Mouse (Mus musculus) midbrain, postnatal 0 days (tissue): ENCODE measurements at regions not wholly inside any gene's neighbourhood (a gene's known extent, or its start where the extent isn't known, plus 50 kb on each side); places are given as distances from the start of the nearest gene placed in this dataset.
A peak's percentile ranks its signal among the peaks of the same experiment; 100 is the strongest.

Experiments used
- ATAC-seq: fragments of 200-750 bp; cut with Nextera tagmentation; 2 replicates; pipeline ENCODE4 v1.8.0; 2017; ENCODE audit warnings: moderate number of reproducible peaks, mild to moderate bottlenecking, moderate TSS enrichment, moderate library complexity; ENCODE audit not compliant: low FRiP score
- DNase-seq: peaks from one replicate; pipeline ENCODE4 v3.0.0-alpha.2; 2015; ENCODE audit warnings: low spot score
- H3K27ac ChIP-seq: fragments of 300-500 bp; sonication (generic); 2 replicates; pipeline ENCODE4 v1.5.1; 2014; ENCODE audit warnings: low read depth, mild to moderate bottlenecking, low read length, mixed read lengths
- H3K27me3 ChIP-seq: fragments of 300-500 bp; sonication (generic); 2 replicates; pipeline ENCODE4 v1.6.1; 2014; ENCODE audit warnings: low read length, control low read depth, mixed read lengths; ENCODE audit not compliant: insufficient read depth
- H3K36me3 ChIP-seq: fragments of 300-500 bp; sonication (generic); 2 replicates; pipeline ENCODE4 v1.6.1; 2014; ENCODE audit warnings: low read length, control low read depth, mixed read lengths; ENCODE audit not compliant: insufficient read depth
- H3K4me1 ChIP-seq: fragments of 300-500 bp; sonication (generic); 2 replicates; pipeline ENCODE4 v1.6.1; 2014; ENCODE audit warnings: mild to moderate bottlenecking, control low read depth, antibody characterized with exemption, low read length, mixed read lengths; ENCODE audit not compliant: insufficient read depth
- H3K4me2 ChIP-seq: fragments of 300-500 bp; sonication (generic); 2 replicates; pipeline ENCODE4 v1.6.1; 2014; ENCODE audit warnings: low read depth, mild to moderate bottlenecking, low read length, mixed read lengths; ENCODE audit not compliant: poor library complexity, severe bottlenecking
- H3K4me3 ChIP-seq: fragments of 300-500 bp; sonication (generic); 2 replicates; pipeline ENCODE4 v1.5.1; 2014; ENCODE audit warnings: low read depth, mild to moderate bottlenecking, low read length, moderate library complexity
- H3K9ac ChIP-seq: fragments of 300-500 bp; sonication (generic); replicated peaks from 2 replicates; pipeline ENCODE4 v1.6.1; 2014; ENCODE audit warnings: mild to moderate bottlenecking, low read length, moderate library complexity, mixed read lengths; ENCODE audit not compliant: poor library complexity, severe bottlenecking
- H3K9me3 ChIP-seq: fragments of 300-500 bp; sonication (generic); 2 replicates; pipeline ENCODE4 v1.6.1; 2016; ENCODE audit warnings: low read length, control low read depth
- CTCF ChIP-seq: IDR thresholded peaks from 2 replicates; pipeline ENCODE4 v1.5.1; 2016; ENCODE audit warnings: antibody characterized with exemption, mild to moderate bottlenecking
- WGBS: fragments of 180-500 bp; shearing (Covaris S2); extraction: QIAGEN DNeasy Blood & Tissue Kit; methylation state at CpG from one replicate; pipeline ENCODE4 v1.1.7; 2014; 5-methylcytosine and 5-hydroxymethylcytosine counted together

DNA sequence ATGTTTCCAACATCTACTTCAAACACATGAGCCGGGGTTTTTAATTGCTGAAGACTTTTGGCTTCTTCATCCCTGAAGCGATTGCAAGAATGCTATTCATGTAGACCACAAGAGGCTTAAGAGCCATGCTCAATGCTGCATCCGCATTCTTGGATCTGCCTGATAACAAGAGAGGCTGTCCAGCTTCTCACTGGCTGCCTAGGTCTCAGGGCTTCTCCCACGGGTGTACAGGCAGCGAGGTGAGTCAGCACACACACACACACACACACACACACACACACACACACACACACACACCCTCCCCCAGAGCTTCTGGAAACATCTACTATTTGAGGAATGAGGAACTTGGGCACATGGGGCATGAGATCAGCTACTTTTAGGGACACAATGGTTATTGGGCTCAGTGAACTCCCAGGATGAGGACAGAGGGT is 261.1 kb downstream of the Tgfb2 start:
- Histone ChIP-seq H3K9ac (no peak overlapping the region), H3K36me3 (no peaks in the 10 kb centered on the region), H3K4me2 (no peak overlapping the region), H3K4me1 (no peaks in the 10 kb centered on the region), H3K9me3 (no peaks in the 10 kb centered on the region), H3K27ac (no peak overlapping the region), H3K27me3 (no peaks in the 10 kb centered on the region), H3K4me3 (no peak overlapping the region)
- ATAC-seq (no peak), DNase-seq (no peak)
- 63% methylated on average over 5 of the region's 5 CpGs for WGBS
- TF ChIP-seq CTCF = no peak

DNA sequence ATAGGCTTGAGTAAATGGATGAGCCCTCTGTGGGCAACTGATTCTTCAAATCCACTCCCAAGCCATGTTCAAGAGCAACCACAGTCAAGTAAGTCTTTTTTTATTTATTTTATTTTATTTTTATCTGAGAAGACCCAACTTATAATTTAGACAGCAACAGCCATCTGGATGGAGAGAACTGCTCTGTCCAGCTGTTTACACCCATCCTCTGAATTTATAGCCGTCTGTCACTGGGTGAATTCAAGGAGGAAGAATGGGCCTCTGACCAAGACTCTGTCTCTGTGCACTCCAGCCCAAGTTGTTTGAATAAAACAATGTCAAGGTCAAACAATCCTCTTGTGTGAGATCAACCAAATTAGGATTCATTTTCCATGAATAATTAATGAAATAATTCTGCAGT is 263.6 kb downstream of the Tgfb2 start:
- Histone ChIP-seq H3K9me3 (no peaks in the 10 kb centered on the region), H3K36me3 (no peaks in the 10 kb centered on the region), H3K4me3 (no peak overlapping the region), H3K4me2 (no peak overlapping the region), H3K4me1 (no peaks in the 10 kb centered on the region), H3K27ac (no peak overlapping the region), H3K9ac (no peak overlapping the region), H3K27me3 (no peaks in the 10 kb centered on the region)
- DNase-seq (no peak), ATAC-seq (no peak)
- no peak for TF ChIP-seq CTCF
- WGBS = 71% methylated on average over 1 of the region's 1 CpGs

DNA sequence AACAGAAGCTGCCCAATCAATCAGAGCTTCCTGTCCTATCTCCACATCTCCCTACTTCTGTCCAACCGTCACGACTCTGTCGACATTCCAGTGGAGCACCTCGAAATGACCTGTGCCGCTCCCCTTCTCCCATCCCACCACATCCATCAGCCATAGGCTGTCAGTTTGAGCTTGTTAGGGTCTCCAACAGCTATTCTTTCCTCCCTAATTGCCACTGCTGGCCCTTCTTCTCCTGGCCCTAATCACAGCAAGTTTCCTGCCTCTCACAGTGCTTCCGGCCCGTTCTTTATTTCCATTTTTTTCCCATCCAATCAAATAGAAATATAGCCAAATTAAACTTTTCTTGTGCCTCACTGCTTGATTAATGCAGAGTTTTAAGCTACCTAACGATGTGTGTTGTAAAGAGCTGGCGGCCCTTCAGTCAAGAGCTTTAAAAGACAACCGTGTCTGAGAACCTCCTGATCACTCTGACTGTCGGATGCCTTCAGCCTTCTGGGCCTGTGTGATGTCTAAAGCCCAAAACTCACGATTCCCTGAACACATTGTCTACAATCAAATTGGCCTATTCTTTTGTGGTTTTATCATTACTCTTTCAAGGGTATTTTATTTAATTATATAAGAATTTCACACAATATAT is 270.3 kb downstream of the Tgfb2 start:
- no peak overlapping the region for H3K9ac ChIP-seq
- H3K4me2 ChIP-seq = no peak overlapping the region
- H3K36me3 ChIP-seq = no peaks in the 10 kb centered on the region
- no peaks in the 10 kb centered on the region; the same call in 1 of the 2 replicates for H3K4me1 ChIP-seq
- DNase-seq = no peak
- 54% methylated on average over 12 of the region's 12 CpGs for WGBS
- H3K27ac ChIP-seq = no peak overlapping the region
- no peaks in the 10 kb centered on the region for H3K9me3 ChIP-seq
- H3K4me3 ChIP-seq = no peak overlapping the region
- no peak for ATAC-seq
- TF ChIP-seq CTCF = no peak
- no peaks in the 10 kb centered on the region for H3K27me3 ChIP-seq

- no peak overlapping the region for H3K4me3 ChIP-seq
- H3K9me3 ChIP-seq = no peaks in the 10 kb centered on the region
- no peaks in the 10 kb centered on the region; the same call in 1 of the 2 replicates for H3K4me1 ChIP-seq
- no peaks in the 10 kb centered on the region for H3K27me3 ChIP-seq
- ATAC-seq (no peak), DNase-seq (no peak)
- no peaks in the 10 kb centered on the region for H3K36me3 ChIP-seq
- 60% methylated on average over 9 of the region's 9 CpGs for WGBS
- no peak overlapping the region for H3K4me2 ChIP-seq
- H3K27ac ChIP-seq = no peak overlapping the region
- no peak for TF ChIP-seq CTCF
- no peak overlapping the region for H3K9ac ChIP-seq
These were observed 271.0 kb downstream of the Tgfb2 start for GRCm38 (mm10) chr1:186434782-186435181.

- WGBS = 51% methylated on average over 2 of the region's 2 CpGs
- DNase-seq = no peak
- Histone ChIP-seq H3K9ac (no peak overlapping the region), H3K9me3 (no peaks in the 10 kb centered on the region), H3K4me3 (no peak overlapping the region), H3K4me2 (no peak overlapping the region), H3K4me1 (no peaks in the 10 kb centered on the region; the same call in 1 of the 2 replicates), H3K36me3 (no peaks in the 10 kb centered on the region), H3K27ac (0 out of 2 replicates have a peak overlapping the region, but pooled peaks have one; percentile 26), H3K27me3 (no peaks in the 10 kb centered on the region)
- no peak for ATAC-seq
- TF ChIP-seq CTCF = no peak
These were observed 271.8 kb downstream of the Tgfb2 start for GRCm38 (mm10) chr1:186434007-186434406.

DNA sequence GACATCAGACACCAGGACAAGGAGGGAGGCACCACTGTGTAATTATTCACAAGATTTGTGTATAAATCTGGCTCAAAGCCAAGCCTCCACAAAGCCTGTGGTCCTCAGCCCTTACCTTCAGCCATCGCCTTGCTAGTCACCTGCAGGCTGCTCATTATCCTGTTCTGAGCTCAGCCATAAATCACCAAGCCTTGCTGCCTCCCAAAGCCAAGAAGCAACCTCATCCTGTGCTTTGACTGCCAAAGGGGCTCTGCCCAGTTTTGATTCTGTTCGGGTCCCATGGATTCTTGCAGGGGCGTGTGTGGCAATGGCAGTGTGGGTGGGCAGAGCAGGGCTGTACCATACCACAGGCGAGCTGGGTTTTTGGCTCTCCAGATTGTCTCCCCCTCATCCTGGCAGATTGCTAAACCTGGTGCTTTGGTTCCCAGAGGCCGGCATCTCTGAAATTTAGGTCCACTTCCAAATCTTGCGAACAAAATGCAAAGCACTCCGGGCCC is 272.6 kb downstream of the Tgfb2 start:
- Histone ChIP-seq H3K4me2 (no peak overlapping the region), H3K27ac (no peak overlapping the region), H3K27me3 (no peaks in the 10 kb centered on the region), H3K9ac (no peak overlapping the region), H3K4me1 (no peaks in the 10 kb centered on the region; the same call in 1 of the 2 replicates), H3K9me3 (no peaks in the 10 kb centered on the region), H3K36me3 (no peaks in the 10 kb centered on the region), H3K4me3 (no peak overlapping the region)
- TF ChIP-seq CTCF = no peak
- WGBS = 68% methylated on average over 7 of the region's 7 CpGs
- 0 out of 2 replicates have a peak, but pooled peaks have one; percentile 47 for ATAC-seq
- DNase-seq = peak; percentile 74
